Mouse (Mus musculus): ENCODE measurements around the gene Plcb3. TPM values are rescaled to one million over a fixed set of nuclear protein-coding genes. Genes with fewer than 3 reads are reported as not detected.
A peak's percentile ranks its signal among the peaks of the same experiment; 100 is the strongest.
"Not testable (repeated sequence)": the region's sequence is repeated elsewhere in the genome, so short reads cannot be mapped to it uniquely, and the experiment has no call there.

Plcb3 gene
- polyA plus RNA-seq, 1 experiment: 22.7 TPM

- no peak for DNase-seq (ENCODE audit: low read depth)
- TF ChIP-seq CTCF (IDR thresholded peaks at IDR 0.05; ENCODE audit: borderline replicate concordance, extremely low read depth, insufficient read depth, insufficient read length) (no peak), POLR2A (IDR thresholded peaks at IDR 0.05; ENCODE audit: borderline replicate concordance, extremely low read depth, insufficient read depth, insufficient read length, poor library complexity, severe bottlenecking) (no peak)
Observed at GRCm38 (mm10) chr19:6999360-7000063, 23.2 kb upstream of the Plcb3 start.

- no peak for DNase-seq (ENCODE audit: low read depth)
- TF ChIP-seq CTCF (IDR thresholded peaks at IDR 0.05; ENCODE audit: borderline replicate concordance, extremely low read depth, insufficient read depth, insufficient read length) (no peak), POLR2A (IDR thresholded peaks at IDR 0.05; ENCODE audit: borderline replicate concordance, extremely low read depth, insufficient read depth, insufficient read length, poor library complexity, severe bottlenecking) (no peak)
Observed at GRCm38 (mm10) chr19:6997721-6998290, 21.5 kb upstream of the Plcb3 start.

- peak; percentile 93 for DNase-seq (ENCODE audit: low read depth)
- TF ChIP-seq CTCF (IDR thresholded peaks at IDR 0.05; ENCODE audit: borderline replicate concordance, extremely low read depth, insufficient read depth, insufficient read length) (no peak), POLR2A (IDR thresholded peaks at IDR 0.05; ENCODE audit: borderline replicate concordance, extremely low read depth, insufficient read depth, insufficient read length, poor library complexity, severe bottlenecking) (peak; percentile 36; the same call in 1 of the 2 replicates)
Observed at GRCm38 (mm10) chr19:6996006-6996405, 19.7 kb upstream of the Plcb3 start, which contains the start of the genes Nudt22 and Trpt1. Gene Nudt22, minus strand, starts transcription at chr19:6996117. Gene Trpt1, plus strand, starts transcription at chr19:6996131.

- no peak for DNase-seq (ENCODE audit: low read depth)
- TF ChIP-seq CTCF (IDR thresholded peaks at IDR 0.05; ENCODE audit: borderline replicate concordance, extremely low read depth, insufficient read depth, insufficient read length) (no peak), POLR2A (IDR thresholded peaks at IDR 0.05; ENCODE audit: borderline replicate concordance, extremely low read depth, insufficient read depth, insufficient read length, poor library complexity, severe bottlenecking) (no peak)
Observed at GRCm38 (mm10) chr19:6995255-6995991, 19.2 kb upstream of the Plcb3 start.

- TF ChIP-seq CTCF (IDR thresholded peaks at IDR 0.05; ENCODE audit: borderline replicate concordance, extremely low read depth, insufficient read depth, insufficient read length) (no peak), POLR2A (IDR thresholded peaks at IDR 0.05; ENCODE audit: borderline replicate concordance, extremely low read depth, insufficient read depth, insufficient read length, poor library complexity, severe bottlenecking) (no peak)
Observed at GRCm38 (mm10) chr19:6994489-6994888, 18.2 kb upstream of the Plcb3 start.

GRCm38 (mm10) chr19:6994002-6994401 lies 17.7 kb upstream of the Plcb3 start:
- TF ChIP-seq CTCF (IDR thresholded peaks at IDR 0.05; ENCODE audit: borderline replicate concordance, extremely low read depth, insufficient read depth, insufficient read length): no peak
- TF ChIP-seq POLR2A (IDR thresholded peaks at IDR 0.05; ENCODE audit: borderline replicate concordance, extremely low read depth, insufficient read depth, insufficient read length, poor library complexity, severe bottlenecking): no peak
- no peak for DNase-seq (ENCODE audit: low read depth)

More at GRCm38 (mm10) chr19:6994489-6994888, 18.2 kb upstream of the Plcb3 start:
- no peak for DNase-seq (ENCODE audit: low read depth)

- no peak for DNase-seq (ENCODE audit: low read depth)
- TF ChIP-seq POLR2A (IDR thresholded peaks at IDR 0.05; ENCODE audit: borderline replicate concordance, extremely low read depth, insufficient read depth, insufficient read length, poor library complexity, severe bottlenecking): no peak
- TF ChIP-seq CTCF (IDR thresholded peaks at IDR 0.05; ENCODE audit: borderline replicate concordance, extremely low read depth, insufficient read depth, insufficient read length): no peak
Observed at GRCm38 (mm10) chr19:6993011-6993770, 16.9 kb upstream of the Plcb3 start.

GRCm38 (mm10) chr19:6992011-6992858 lies 16.0 kb upstream of the Plcb3 start, which contains the start of gene Dnajc4:
Gene Dnajc4, minus strand, starts transcription at chr19:6992572.
- DNase-seq (ENCODE audit: low read depth): peak; percentile 99
- TF ChIP-seq POLR2A (IDR thresholded peaks at IDR 0.05; ENCODE audit: borderline replicate concordance, extremely low read depth, insufficient read depth, insufficient read length, poor library complexity, severe bottlenecking) (peak; percentile 23; the same call in 1 of the 2 replicates), CTCF (IDR thresholded peaks at IDR 0.05; ENCODE audit: borderline replicate concordance, extremely low read depth, insufficient read depth, insufficient read length) (no peak)

GRCm38 (mm10) chr19:6991166-6991565 lies 14.9 kb upstream of the Plcb3 start:
- not testable (repeated sequence) for DNase-seq (ENCODE audit: low read depth)

- DNase-seq (ENCODE audit: low read depth): no peak
- TF ChIP-seq POLR2A (IDR thresholded peaks at IDR 0.05; ENCODE audit: borderline replicate concordance, extremely low read depth, insufficient read depth, insufficient read length, poor library complexity, severe bottlenecking): no peak
- TF ChIP-seq CTCF (IDR thresholded peaks at IDR 0.05; ENCODE audit: borderline replicate concordance, extremely low read depth, insufficient read depth, insufficient read length): no peak
Observed at GRCm38 (mm10) chr19:6990712-6991111, 14.4 kb upstream of the Plcb3 start.
